Mouse (Mus musculus) limb, embryonic 10.5 days (tissue): ENCODE results near the gene Hoxc5. TPM values are rescaled to one million over a fixed set of nuclear protein-coding genes. Genes with fewer than 3 reads are reported as not detected.

Experiments
- DNase-seq: peaks from one replicate; pipeline ENCODE4 v3.0.0-alpha.2; 2017; ENCODE audit warnings: low spot score
- H3K27ac ChIP-seq: fragments of 300-500 bp; sonication (generic); 2 replicates; pipeline ENCODE4 v1.5.1; 2016; ENCODE audit warnings: mild to moderate bottlenecking
- H3K27me3 ChIP-seq: fragments of 300-500 bp; sonication (generic); 2 replicates; pipeline ENCODE4 v1.6.1; 2016; ENCODE audit warnings: low read depth, mild to moderate bottlenecking; ENCODE audit not compliant: poor library complexity, severe bottlenecking
- H3K36me3 ChIP-seq: fragments of 300-500 bp; sonication (generic); 2 replicates; pipeline ENCODE4 v1.6.1; 2016; ENCODE audit warnings: mild to moderate bottlenecking, moderate library complexity
- H3K4me1 ChIP-seq: fragments of 300-500 bp; sonication (generic); 2 replicates; pipeline ENCODE4 v1.6.1; 2016
- H3K4me3 ChIP-seq: fragments of 300-500 bp; sonication (generic); 2 replicates; pipeline ENCODE4 v1.5.1; 2016; ENCODE audit warnings: mild to moderate bottlenecking, moderate library complexity
- H3K9me3 ChIP-seq: fragments of 300-500 bp; sonication (generic); replicated peaks from 2 replicates; pipeline ENCODE4 v1.6.1; 2016; ENCODE audit warnings: mild to moderate bottlenecking
- WGBS: fragments of 180-500 bp; shearing (Covaris S2); methylation state at CpG from one replicate; pipeline ENCODE4 v1.1.7; 2016; 5-methylcytosine and 5-hydroxymethylcytosine counted together
- polyA plus RNA-seq: library from polyadenylated mRNA; unstranded; fragments of >200 nt; fragmentation: Nextera tagmentation; extraction: Ambion mirVana; gene quantifications from 2 replicates; pipeline ENCODE4 v1.2.1, GENCODE M21; 2016

The Hoxc5 gene
- polyA plus RNA-seq, 1 experiment from 2014 or later, result 12.7 TPM

- DNase-seq, result peak; percentile 74
- WGBS, result under 1% methylated on average over 27 of the region's 27 CpGs
- Histone ChIP-seq H3K9me3 (no peaks in the 10 kb centered on the region), H3K36me3 (no peaks in the 10 kb centered on the region), H3K4me3 (0 out of 2 replicates have a peak overlapping the region, but pooled peaks have one; percentile 0), H3K27me3 (peaks cover 100% of the 10 kb centered on the region), H3K4me1 (peaks cover 41% of the 10 kb centered on the region), H3K27ac (no peak overlapping the region)
These were observed 32.3 kb upstream of the Hoxc5 start for GRCm38 (mm10) chr15:102934897-102935296.

- Histone ChIP-seq H3K27ac (peak within 1 kb of the TSS; percentile 70), H3K4me3 (peak within 1 kb of the TSS; percentile 32), H3K9me3 (no peaks in the 10 kb centered on the region), H3K36me3 (no peaks in the 10 kb centered on the region), H3K27me3 (peaks cover 100% of the 10 kb centered on the region), H3K4me1 (peaks cover 42% of the 10 kb centered on the region)
- WGBS, result 2% methylated on average over 31 of the region's 31 CpGs
- no peak for DNase-seq
These were observed 30.8 kb upstream of the Hoxc5 start, which contains the start of gene Hoxc12 for GRCm38 (mm10) chr15:102936279-102936972. Gene Hoxc12, plus strand, starts transcription at chr15:102936757.

GRCm38 (mm10) chr15:102937036-102937666 is 30.1 kb upstream of the Hoxc5 start:
- Histone ChIP-seq H3K4me3 (peak overlapping the region; percentile 32), H3K4me1 (peaks cover 37% of the 10 kb centered on the region), H3K27me3 (peaks cover 100% of the 10 kb centered on the region), H3K27ac (peak overlapping the region; percentile 70), H3K36me3 (no peaks in the 10 kb centered on the region), H3K9me3 (no peaks in the 10 kb centered on the region)
- no peak for DNase-seq
- WGBS, result under 1% methylated on average over 50 of the region's 50 CpGs

- H3K4me3 ChIP-seq, result peak overlapping the region; percentile 36
These were observed 27.7 kb upstream of the Hoxc5 start for GRCm38 (mm10) chr15:102939256-102940155.

GRCm38 (mm10) chr15:102942739-102943467 is 24.3 kb upstream of the Hoxc5 start:
- no peaks in the 10 kb centered on the region for H3K36me3 ChIP-seq
- peak overlapping the region; percentile 87 for H3K27ac ChIP-seq
- peaks cover 100% of the 10 kb centered on the region for H3K27me3 ChIP-seq
- WGBS, result under 1% methylated on average over 53 of the region's 53 CpGs
- peaks cover 36% of the 10 kb centered on the region for H3K4me1 ChIP-seq
- peak; percentile 72 for DNase-seq
- no peaks in the 10 kb centered on the region for H3K9me3 ChIP-seq
- H3K4me3 ChIP-seq, result peak overlapping the region; percentile 51

More at GRCm38 (mm10) chr15:102939256-102940155, 27.7 kb upstream of the Hoxc5 start:
- WGBS, result under 1% methylated on average over 34 of the region's 34 CpGs
- no peaks in the 10 kb centered on the region for H3K36me3 ChIP-seq
- peaks cover 100% of the 10 kb centered on the region for H3K27me3 ChIP-seq
- H3K4me1 ChIP-seq, result peaks cover 48% of the 10 kb centered on the region
- no peaks in the 10 kb centered on the region for H3K9me3 ChIP-seq
- H3K27ac ChIP-seq, result peak overlapping the region; percentile 44
- peak; percentile 62 for DNase-seq

GRCm38 (mm10) chr15:102943468-102943813 is 23.8 kb upstream of the Hoxc5 start:
- Histone ChIP-seq H3K4me1 (peaks cover 34% of the 10 kb centered on the region), H3K27me3 (peaks cover 100% of the 10 kb centered on the region), H3K9me3 (no peaks in the 10 kb centered on the region), H3K27ac (peak overlapping the region; percentile 87), H3K4me3 (peak overlapping the region; percentile 51), H3K36me3 (no peaks in the 10 kb centered on the region)
- WGBS, result 1% methylated on average over 5 of the region's 5 CpGs
- no peak for DNase-seq

- no peak for DNase-seq
- no peaks in the 10 kb centered on the region for H3K36me3 ChIP-seq
- peaks cover 28% of the 10 kb centered on the region for H3K4me1 ChIP-seq
- H3K4me3 ChIP-seq, result 0 out of 2 replicates have a peak overlapping the region, but pooled peaks have one; percentile 18
- peaks cover 100% of the 10 kb centered on the region for H3K27me3 ChIP-seq
- peak overlapping the region; percentile 8; the same call in 1 of the 2 replicates for H3K27ac ChIP-seq
- no peaks in the 10 kb centered on the region for H3K9me3 ChIP-seq
- 10% methylated on average over 22 of the region's 22 CpGs for WGBS
These were observed 21.8 kb upstream of the Hoxc5 start for GRCm38 (mm10) chr15:102945185-102946077.

- H3K27ac ChIP-seq, result peak overlapping the region; percentile 93; the same call in 1 of the 2 replicates
- WGBS, result under 1% methylated on average over 9 of the region's 9 CpGs
- H3K9me3 ChIP-seq, result no peaks in the 10 kb centered on the region
- H3K4me3 ChIP-seq, result peak overlapping the region; percentile 40; the same call in 1 of the 2 replicates
- DNase-seq, result no peak
- peaks cover 100% of the 10 kb centered on the region for H3K27me3 ChIP-seq
- H3K36me3 ChIP-seq, result no peaks in the 10 kb centered on the region
- peaks cover 34% of the 10 kb centered on the region for H3K4me1 ChIP-seq
These were observed 20.0 kb upstream of the Hoxc5 start for GRCm38 (mm10) chr15:102947276-102947675.

GRCm38 (mm10) chr15:102948842-102949241 is 18.4 kb upstream of the Hoxc5 start:
- Histone ChIP-seq H3K9me3 (no peaks in the 10 kb centered on the region), H3K27me3 (peaks cover 100% of the 10 kb centered on the region), H3K27ac (peak overlapping the region; percentile 93), H3K4me3 (peak overlapping the region; percentile 40), H3K4me1 (peaks cover 23% of the 10 kb centered on the region; the same call in 1 of the 2 replicates), H3K36me3 (no peaks in the 10 kb centered on the region)
- DNase-seq, result no peak
- WGBS, result 11% methylated on average over 2 of the region's 2 CpGs

- H3K4me1 ChIP-seq, result peaks cover 26% of the 10 kb centered on the region
- WGBS, result 2% methylated on average over 20 of the region's 20 CpGs
- H3K27ac ChIP-seq, result peak overlapping the region; percentile 93
- H3K27me3 ChIP-seq, result peaks cover 100% of the 10 kb centered on the region
- no peaks in the 10 kb centered on the region for H3K36me3 ChIP-seq
- DNase-seq, result no peak
- no peaks in the 10 kb centered on the region for H3K9me3 ChIP-seq
- peak overlapping the region; percentile 40 for H3K4me3 ChIP-seq
These were observed 17.5 kb upstream of the Hoxc5 start for GRCm38 (mm10) chr15:102949696-102950095.

- no peak for DNase-seq
- H3K27me3 ChIP-seq, result peaks cover 100% of the 10 kb centered on the region
- H3K36me3 ChIP-seq, result no peaks in the 10 kb centered on the region
- H3K27ac ChIP-seq, result peak overlapping the region; percentile 93
- peak overlapping the region; percentile 40 for H3K4me3 ChIP-seq
- 8% methylated on average over 2 of the region's 2 CpGs for WGBS
- peaks cover 32% of the 10 kb centered on the region for H3K4me1 ChIP-seq
- H3K9me3 ChIP-seq, result no peaks in the 10 kb centered on the region
These were observed 16.4 kb upstream of the Hoxc5 start for GRCm38 (mm10) chr15:102950877-102951276.
